Mouse (Mus musculus) testis, adult 2 months (tissue): ENCODE results near the gene C1s1.
"Not testable (repeated sequence)": the region's sequence is repeated elsewhere in the genome, so short reads cannot be mapped to it uniquely, and the experiment has no call there.

Experiments used
- CTCF ChIP-seq: fragments of 200-500 bp; IDR thresholded peaks from 2 replicates; pipeline ENCODE4 v1.5.1; 2012; ENCODE audit warnings: low read depth, mild to moderate bottlenecking, inconsistent platforms, low read length, moderate library complexity; ENCODE audit not compliant: control insufficient read depth, insufficient read depth, insufficient replicate concordance
- POLR2A ChIP-seq: fragments of 200-500 bp; IDR thresholded peaks from 2 replicates; pipeline ENCODE4 v1.6.1; 2012; ENCODE audit warnings: low read depth, mild to moderate bottlenecking, inconsistent platforms, low read length, moderate library complexity; ENCODE audit not compliant: control insufficient read depth

DNA sequence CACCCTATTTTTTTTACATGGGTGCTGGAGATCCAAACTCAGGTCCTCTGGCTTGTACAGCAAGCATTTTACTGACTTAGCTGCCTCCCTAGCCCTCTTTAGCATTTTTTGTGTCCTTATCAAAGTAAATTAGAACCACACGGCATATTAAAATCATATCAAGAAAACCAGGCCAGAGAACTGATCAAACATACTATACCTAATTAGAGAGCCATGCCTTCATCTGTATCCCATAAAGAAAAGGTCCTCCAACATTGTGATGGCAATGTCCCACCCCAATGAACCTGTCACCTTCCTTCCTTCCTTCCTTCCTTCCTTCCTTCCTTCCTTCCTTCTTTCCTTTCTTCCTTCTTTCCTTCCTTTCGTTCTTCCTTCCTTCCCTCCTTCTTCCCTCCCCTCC lies 13.8 kb upstream of the C1s1 start:
- TF ChIP-seq POLR2A, CTCF: not testable (repeated sequence)
